Mouse (Mus musculus): ENCODE data around the gene Mcpt2.
"Not testable (repeated sequence)": the region's sequence is repeated elsewhere in the genome, so short reads cannot be mapped to it uniquely, and the experiment has no call there.

Gene Mcpt2

DNA sequence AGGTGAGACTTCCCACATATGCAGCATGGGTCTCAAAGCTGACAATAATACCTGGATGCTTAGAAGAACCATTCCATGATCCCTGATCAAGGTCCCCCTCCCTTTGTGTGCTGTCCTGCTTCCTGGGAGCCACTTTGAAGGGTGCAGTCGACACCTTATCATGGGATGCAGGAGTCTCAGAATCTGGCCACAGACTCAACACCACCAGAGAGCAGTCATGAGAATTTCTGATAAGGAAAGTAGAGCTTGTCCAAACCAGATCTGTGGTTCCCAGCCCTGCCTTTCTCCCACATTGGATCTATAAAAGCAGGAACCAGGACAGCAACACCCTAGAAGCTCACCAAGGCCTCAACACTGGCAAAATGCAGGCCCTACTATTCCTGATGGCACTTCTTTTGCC is at the start of gene Mcpt2:
Gene Mcpt2, plus strand, starts transcription at position 250 of the 400 bp plus-strand sequence.
- not testable (repeated sequence) for DNase-seq (ENCODE audit: low read depth, low spot score)

- DNase-seq (ENCODE audit: low read depth, low spot score), result no peak
Observed at GRCm38 (mm10) chr14:56013147-56013546, 28.7 kb upstream of the Mcpt2 start.

- DNase-seq (ENCODE audit: low read depth, low spot score), result no peak
Observed at GRCm38 (mm10) chr14:56013924-56014323, 27.9 kb upstream of the Mcpt2 start.

- not testable (repeated sequence) for DNase-seq (ENCODE audit: low read depth, low spot score)
Observed at GRCm38 (mm10) chr14:56017671-56018070, 24.2 kb upstream of the Mcpt2 start, which contains the start of gene Mcpt1. TSS of gene Mcpt1 (plus strand) at chr14:56017971.

DNA sequence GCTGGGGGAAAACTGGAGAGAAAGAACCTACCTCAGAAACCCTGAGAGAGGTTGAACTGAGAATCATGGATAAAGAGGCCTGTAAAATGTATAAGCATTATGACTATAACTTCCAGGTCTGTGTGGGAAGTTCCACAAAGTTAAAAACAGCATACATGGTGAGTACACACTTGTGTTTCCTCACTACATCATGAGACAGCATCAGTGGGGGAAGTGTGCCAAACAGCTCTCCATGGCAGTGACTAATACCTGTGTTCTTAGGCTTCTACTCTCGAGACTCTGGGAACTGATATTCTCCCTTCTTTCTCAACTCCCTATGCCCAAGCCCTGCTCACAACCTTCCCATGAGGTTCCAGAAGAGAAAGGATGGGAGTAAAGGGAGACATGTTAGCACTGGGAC is 22.4 kb upstream of the Mcpt2 start:
- DNase-seq (ENCODE audit: low read depth, low spot score), result no peak

DNA sequence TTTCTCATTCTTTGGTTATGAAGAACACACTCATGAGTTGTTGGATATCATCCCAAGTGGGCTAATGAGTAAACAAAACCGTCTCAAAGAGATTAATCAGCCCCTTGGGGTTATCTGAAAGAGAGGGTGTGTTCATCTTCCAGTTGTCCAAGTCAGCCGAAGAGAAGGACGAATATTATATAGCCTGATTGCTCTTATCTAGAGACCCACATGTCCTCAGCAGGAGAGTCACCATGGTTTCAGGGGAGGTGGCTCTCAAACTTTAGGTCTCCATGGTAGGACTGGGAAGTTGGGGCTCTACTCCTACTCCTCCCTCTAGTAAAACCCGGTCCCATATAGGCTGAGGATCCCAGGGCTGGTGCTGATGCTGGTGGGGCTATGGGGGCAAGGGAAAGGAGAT is 20.5 kb upstream of the Mcpt2 start:
- DNase-seq (ENCODE audit: low read depth, low spot score), result not testable (repeated sequence)

- DNase-seq (ENCODE audit: low read depth, low spot score), result not testable (repeated sequence)
Observed at GRCm38 (mm10) chr14:56030395-56030794, 11.4 kb upstream of the Mcpt2 start, which contains the start of gene Mcpt9. TSS of gene Mcpt9 (minus strand) at chr14:56030495.

GRCm38 (mm10) chr14:56034433-56034832 is 7.4 kb upstream of the Mcpt2 start:
- DNase-seq (ENCODE audit: low read depth, low spot score), result no peak

DNA sequence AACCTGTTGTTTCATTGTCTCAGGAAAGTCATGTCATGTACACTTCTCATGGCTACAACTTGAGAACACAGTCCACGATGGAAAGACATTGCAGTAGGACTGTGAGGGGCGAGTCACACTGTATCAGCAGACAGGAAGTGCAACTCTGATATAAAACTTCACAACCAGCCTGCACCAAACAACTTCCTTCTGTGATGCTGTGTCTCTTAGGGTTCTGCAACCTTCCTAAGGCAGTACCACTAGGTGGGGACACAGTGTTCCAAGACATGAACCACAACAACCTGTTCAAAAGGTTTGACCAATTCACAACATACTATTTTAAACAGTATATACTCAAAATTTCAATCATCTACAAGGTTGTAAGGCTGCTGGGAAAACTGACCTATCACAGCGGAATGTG is 13.6 kb downstream of the Mcpt2 start:
- DNase-seq (ENCODE audit: low read depth, low spot score), result no peak

DNA sequence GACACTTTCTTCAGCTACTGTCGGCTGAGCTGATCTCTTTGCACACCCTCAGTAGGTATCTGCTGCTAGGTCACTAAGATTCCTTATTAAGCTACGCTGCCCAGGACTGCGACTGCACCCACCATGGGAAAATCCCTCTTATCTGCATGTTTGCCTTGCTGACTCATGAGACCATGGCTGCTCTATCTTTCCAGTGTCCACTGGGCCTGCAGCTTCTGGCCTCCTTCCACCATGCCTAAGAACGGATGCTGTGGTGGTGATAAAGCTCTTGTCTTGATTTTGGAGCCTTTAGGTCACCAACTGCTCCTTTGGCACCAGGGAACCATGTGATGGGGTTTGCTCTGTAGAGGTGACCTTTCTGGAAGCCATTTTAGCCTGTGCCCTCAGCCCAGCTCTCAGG is 15.9 kb downstream of the Mcpt2 start:
- no peak for DNase-seq (ENCODE audit: low read depth, low spot score)

GRCm38 (mm10) chr14:56062213-56062612 is 20.4 kb downstream of the Mcpt2 start, which contains the start of gene Mcpt4:
TSS of gene Mcpt4 (minus strand) at chr14:56062313.
- DNase-seq (ENCODE audit: low read depth, low spot score), result not testable (repeated sequence)

DNA sequence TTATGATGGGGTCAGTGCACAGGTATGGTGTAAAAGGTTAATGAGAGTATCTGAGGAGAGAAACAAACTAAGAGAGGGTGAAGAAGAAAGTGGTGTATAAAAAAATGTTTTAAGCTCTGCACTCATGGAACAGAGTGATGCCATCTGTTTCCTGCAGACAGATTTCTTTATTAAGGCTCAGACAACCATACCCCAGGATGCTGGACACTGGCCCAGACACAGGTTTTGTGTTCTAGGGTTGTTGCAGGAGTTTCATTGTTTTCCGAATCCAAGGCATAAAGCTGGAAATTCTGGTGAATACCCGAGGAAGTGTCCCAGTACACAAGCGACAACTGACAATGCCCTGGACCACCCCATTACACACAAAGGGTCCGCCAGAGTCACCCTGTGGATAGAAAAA is 40.2 kb downstream of the Mcpt2 start:
- DNase-seq (ENCODE audit: low read depth, low spot score), result no peak

DNA sequence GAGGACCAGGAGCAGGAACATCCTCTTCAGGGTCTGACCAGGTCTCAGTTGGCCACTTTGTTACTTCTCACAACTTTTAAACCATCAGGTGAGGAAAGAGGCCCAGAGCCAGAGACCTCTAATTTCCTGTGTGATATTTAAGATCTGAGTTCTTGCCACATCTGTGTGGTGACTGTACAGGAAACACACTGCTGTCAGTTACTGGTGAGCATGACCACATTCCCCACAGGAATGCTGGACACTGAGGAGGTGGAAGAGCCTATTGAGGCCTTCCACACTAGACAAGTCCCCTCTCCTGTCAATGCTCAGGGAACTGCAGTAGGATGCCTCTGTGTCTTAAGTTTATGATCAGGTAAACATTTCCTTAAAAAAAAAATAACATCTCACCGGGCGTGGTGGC is 43.3 kb downstream of the Mcpt2 start, which contains the start of gene Mcpt8:
Gene Mcpt8, minus strand, starts transcription at position 107 of the 400 bp plus-strand sequence.
- DNase-seq (ENCODE audit: low read depth, low spot score), result no peak

- no peak for DNase-seq (ENCODE audit: low read depth, low spot score)
Observed at GRCm38 (mm10) chr14:56086711-56087110, 44.9 kb downstream of the Mcpt2 start.

DNA sequence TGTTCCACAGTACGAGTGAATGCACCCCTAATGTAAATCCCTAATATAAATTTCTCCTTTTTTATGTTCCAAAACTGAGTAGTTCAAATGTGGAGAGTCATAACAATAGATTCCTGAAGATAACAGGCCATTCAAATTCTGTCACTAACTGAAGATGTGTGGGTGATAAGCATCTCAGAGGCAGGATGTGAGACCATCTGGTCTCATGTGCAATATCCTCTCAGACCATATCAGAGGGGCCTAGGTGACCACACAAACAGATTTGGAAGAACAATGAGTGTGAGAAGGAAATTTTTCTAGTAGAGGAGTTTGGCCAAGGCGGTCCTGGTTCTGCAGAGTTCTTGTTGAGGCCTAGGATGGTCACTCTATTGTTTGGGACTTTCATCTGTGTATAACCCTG is 51.5 kb downstream of the Mcpt2 start:
- DNase-seq (ENCODE audit: low read depth, low spot score), result no peak

Data from CD4-positive helper T cell, adult 2 months (primary cell).